Mouse (Mus musculus): Measurements from ENCODE around the gene Gins2. TPM values are rescaled to one million over a fixed set of nuclear protein-coding genes. Genes with fewer than 3 reads are reported as not detected.

Gene Gins2
- polyA plus RNA-seq, 1 experiment from 2014 or later: 81.7 TPM

DNA sequence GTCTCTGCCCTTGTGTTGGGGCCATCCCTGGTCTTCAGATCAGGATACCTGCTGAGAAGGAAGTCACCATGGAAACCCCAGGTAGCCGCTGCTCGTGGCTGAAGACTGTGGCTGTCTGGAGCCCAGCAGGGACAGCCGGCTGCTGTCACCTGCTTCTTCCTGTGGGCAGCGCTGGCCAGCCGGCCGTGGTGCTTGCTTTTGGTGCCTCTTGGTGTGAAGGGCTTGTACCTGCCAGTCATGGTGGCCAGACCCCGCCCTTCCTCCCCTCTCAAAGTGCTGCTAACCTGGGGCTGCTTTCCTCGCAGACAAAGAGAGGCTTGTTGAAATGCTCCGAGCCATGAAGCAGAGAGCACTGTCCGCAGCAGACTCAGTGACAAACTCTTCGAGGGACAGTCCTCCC lies 15.2 kb downstream of the Gins2 start:
- H3K4me1 ChIP-seq: peaks cover 10% of the 10 kb centered on the region
- H3K9me3 ChIP-seq (replicated peaks): no peaks in the 10 kb centered on the region
- no peak overlapping the region for H3K4me2 ChIP-seq (replicated peaks)
- ATAC-seq (ENCODE audit: insufficient number of reproducible peaks, low FRiP score, low TSS enrichment, low read depth): no peak
- H3K9ac ChIP-seq: no peak overlapping the region
- no peak overlapping the region for H3K4me3 ChIP-seq (replicated peaks)
- 65% methylated on average over 11 of the region's 11 CpGs for WGBS
- no peak overlapping the region for H3K27ac ChIP-seq (replicated peaks)
- no peaks in the 10 kb centered on the region for H3K27me3 ChIP-seq
- H3K36me3 ChIP-seq: peaks cover 98% of the 10 kb centered on the region

DNA sequence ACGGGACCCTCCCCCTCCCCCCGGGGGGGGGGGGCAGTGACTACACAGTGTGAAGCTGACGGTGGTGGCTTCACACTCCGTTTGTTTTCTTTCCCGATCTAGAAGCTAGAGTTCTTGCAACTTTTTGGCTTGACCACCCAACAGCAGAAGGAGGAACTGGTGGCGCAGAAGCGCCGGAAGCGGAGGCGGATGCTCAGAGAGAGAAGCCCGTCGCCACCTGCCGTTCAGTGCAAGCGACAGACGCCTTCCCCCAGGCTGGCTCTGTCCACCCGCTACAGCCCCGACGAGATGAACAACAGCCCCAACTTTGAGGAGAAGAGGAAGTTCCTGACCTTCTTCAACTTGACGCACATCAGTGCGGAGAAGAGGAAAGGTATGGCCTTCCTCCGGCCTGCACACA lies 16.6 kb downstream of the Gins2 start:
- Histone ChIP-seq H3K36me3 (peaks cover 98% of the 10 kb centered on the region), H3K4me3 (replicated peaks) (no peak overlapping the region)
- no peak for ATAC-seq (ENCODE audit: insufficient number of reproducible peaks, low FRiP score, low TSS enrichment, low read depth)

DNA sequence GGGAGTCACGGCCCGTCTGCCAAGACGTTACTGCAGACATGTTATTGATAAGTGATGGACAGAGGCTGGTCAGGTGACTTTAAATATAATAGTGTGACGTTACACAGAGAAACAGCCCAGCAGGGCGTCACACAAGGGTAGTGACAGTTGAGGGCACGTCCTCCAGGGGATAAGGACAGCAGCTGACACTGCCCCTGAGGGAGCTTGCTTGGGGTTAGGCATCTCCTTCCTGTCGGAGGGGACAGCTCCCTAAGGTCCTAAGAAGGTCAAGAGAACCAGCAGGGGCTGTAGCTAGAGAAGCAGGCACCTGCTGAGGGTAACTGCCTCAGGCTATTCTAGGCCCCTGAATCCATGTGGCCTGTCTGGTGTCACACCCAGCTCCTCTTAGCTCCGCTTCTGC lies 17.5 kb downstream of the Gins2 start:
- Histone ChIP-seq H3K27ac (replicated peaks) (no peak overlapping the region), H3K4me2 (replicated peaks) (no peak overlapping the region), H3K9ac (no peak overlapping the region), H3K36me3 (peaks cover 98% of the 10 kb centered on the region), H3K4me3 (replicated peaks) (no peak overlapping the region), H3K4me1 (peaks cover 15% of the 10 kb centered on the region), H3K9me3 (replicated peaks) (no peaks in the 10 kb centered on the region), H3K27me3 (no peaks in the 10 kb centered on the region)
- ATAC-seq (ENCODE audit: insufficient number of reproducible peaks, low FRiP score, low TSS enrichment, low read depth): no peak
- WGBS: 80% methylated on average over 8 of the region's 8 CpGs

More for the DNA sequence above, 16.6 kb downstream of the Gins2 start:
- H3K4me1 ChIP-seq: peaks cover 10% of the 10 kb centered on the region
- WGBS: 82% methylated on average over 21 of the region's 21 CpGs
- H3K4me2 ChIP-seq (replicated peaks): no peak overlapping the region
- no peak overlapping the region for H3K9ac ChIP-seq
- no peaks in the 10 kb centered on the region for H3K9me3 ChIP-seq (replicated peaks)
- H3K27ac ChIP-seq (replicated peaks): no peak overlapping the region
- no peaks in the 10 kb centered on the region for H3K27me3 ChIP-seq

DNA sequence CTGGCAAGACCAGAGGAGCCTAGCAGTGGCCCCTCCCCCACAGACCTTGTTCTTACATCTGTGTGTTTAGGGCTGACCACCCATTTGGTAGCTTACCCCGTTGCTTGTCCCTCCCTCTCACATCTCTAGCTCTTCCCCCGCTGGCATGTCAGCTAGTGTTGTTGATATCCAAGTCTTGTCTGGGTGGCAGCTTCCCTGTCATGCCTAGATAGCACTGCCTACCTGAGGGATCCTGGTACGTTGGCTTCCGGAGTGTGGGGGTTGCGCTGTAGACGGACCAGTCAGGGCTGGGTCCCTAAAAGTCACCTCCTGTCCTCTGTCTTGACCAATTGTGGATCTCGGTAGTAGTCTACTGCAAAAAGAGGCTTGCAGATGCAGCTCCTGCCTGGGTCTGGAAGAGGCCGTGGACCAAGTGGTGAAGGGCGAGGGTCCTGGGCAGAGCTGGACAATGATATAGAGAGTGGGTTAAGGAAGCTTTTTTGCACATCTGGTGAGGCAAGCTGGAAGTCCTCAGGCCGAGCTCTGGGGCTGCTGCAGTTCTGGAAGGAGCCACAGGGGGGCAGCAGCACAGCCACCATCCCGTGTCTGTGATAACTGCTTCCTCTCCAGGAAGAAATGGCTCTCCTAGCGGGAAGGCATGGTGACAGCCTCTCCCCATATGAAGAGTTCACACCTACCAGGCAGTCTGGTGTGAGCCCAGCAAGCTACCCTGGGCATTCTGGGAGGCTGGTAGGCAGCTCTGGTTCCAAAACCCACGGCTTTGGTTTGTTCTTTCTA lies 19.0 kb downstream of the Gins2 start:
- Histone ChIP-seq H3K4me1 (peaks cover 27% of the 10 kb centered on the region), H3K4me3 (replicated peaks) (no peak overlapping the region), H3K9ac (no peak overlapping the region), H3K27me3 (no peaks in the 10 kb centered on the region), H3K27ac (replicated peaks) (no peak overlapping the region), H3K9me3 (replicated peaks) (no peaks in the 10 kb centered on the region), H3K36me3 (peaks cover 86% of the 10 kb centered on the region), H3K4me2 (replicated peaks) (no peak overlapping the region)
- no peak for ATAC-seq (ENCODE audit: insufficient number of reproducible peaks, low FRiP score, low TSS enrichment, low read depth)
- 57% methylated on average over 13 of the region's 13 CpGs for WGBS

DNA sequence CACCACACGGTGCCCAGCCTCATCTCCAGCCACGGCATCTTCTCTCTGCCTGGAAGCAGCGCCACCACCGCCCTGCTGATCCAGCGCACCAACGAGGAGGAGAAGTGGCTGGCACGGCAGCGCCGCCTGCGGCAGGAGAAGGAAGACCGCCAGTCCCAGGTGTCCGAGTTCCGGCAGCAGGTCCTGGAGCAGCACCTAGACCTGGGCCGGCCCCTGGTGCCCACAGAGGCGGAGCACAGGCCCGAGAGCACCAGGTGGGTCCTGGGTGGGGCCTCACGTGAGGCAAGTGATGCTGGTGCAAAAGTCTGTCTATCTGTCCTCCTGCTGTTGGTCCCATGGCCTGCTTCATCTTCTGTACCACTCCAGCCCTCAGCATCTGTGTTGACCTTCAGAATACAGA lies 20.0 kb downstream of the Gins2 start:
- no peak for ATAC-seq (ENCODE audit: insufficient number of reproducible peaks, low FRiP score, low TSS enrichment, low read depth)
- no peak overlapping the region for H3K4me3 ChIP-seq (replicated peaks)
- no peaks in the 10 kb centered on the region for H3K9me3 ChIP-seq (replicated peaks)
- no peak overlapping the region for H3K9ac ChIP-seq
- 94% methylated on average over 17 of the region's 17 CpGs for WGBS
- H3K27ac ChIP-seq (replicated peaks): no peak overlapping the region
- H3K36me3 ChIP-seq: peaks cover 76% of the 10 kb centered on the region
- H3K4me2 ChIP-seq (replicated peaks): no peak overlapping the region
- no peaks in the 10 kb centered on the region for H3K27me3 ChIP-seq
- H3K4me1 ChIP-seq: peaks cover 33% of the 10 kb centered on the region

DNA sequence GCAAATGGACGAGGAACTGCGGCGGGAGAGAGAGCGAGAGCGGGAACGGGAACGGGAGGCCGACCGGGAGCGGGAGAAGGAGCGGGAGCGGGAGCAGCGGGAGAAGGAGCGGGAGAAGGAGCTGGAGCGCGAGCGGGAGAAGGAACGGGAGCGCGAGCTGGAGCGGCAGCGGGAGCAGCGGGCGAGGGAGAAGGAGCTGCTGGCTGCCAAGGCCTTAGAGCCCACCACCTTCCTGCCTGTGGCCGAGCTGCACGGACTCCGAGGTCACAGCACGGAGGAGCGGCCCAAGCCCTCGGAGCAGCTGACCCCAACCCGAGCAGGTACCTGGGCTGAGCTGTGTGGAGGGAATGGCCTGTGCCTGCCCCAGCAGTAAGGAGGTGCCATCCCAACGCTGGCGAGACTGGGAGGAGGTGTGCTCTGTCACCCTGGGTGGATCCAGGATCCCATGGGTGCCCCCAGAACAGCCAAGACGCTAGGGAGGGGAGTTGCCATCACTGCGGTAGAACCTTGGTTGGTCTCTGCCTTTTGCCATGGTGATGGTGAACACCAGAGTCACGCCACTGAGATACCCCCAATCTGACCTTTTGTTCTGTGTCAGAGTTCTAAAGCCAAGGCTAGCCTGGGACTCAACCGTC lies 20.8 kb downstream of the Gins2 start:
- H3K4me3 ChIP-seq (replicated peaks): no peak overlapping the region
- H3K27me3 ChIP-seq: no peaks in the 10 kb centered on the region
- peaks cover 41% of the 10 kb centered on the region for H3K4me1 ChIP-seq
- WGBS: 96% methylated on average over 37 of the region's 37 CpGs
- no peak overlapping the region for H3K4me2 ChIP-seq (replicated peaks)
- H3K27ac ChIP-seq (replicated peaks): no peak overlapping the region
- no peak overlapping the region for H3K9ac ChIP-seq
- ATAC-seq (ENCODE audit: insufficient number of reproducible peaks, low FRiP score, low TSS enrichment, low read depth): no peak
- H3K36me3 ChIP-seq: peaks cover 67% of the 10 kb centered on the region
- no peaks in the 10 kb centered on the region for H3K9me3 ChIP-seq (replicated peaks)

DNA sequence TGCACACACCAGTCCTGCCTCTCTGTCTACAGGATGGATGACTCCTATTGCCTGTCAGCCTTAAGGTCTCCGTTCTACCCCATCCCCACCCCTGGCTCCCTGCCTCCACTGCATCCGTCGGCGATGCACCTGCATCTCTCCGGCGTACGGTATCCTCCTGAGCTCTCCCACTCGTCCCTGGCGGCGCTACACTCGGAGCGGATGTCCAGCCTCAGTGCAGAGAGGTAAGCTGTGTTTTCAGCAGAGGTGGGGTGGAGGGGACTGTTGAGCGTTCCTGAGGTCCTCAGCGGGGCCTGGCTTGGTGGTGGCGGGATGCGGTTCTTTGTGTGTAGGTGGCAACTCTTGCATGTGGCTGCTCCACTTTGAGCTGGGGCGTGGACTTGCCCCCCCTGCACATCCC lies 21.4 kb downstream of the Gins2 start:
- ATAC-seq (ENCODE audit: insufficient number of reproducible peaks, low FRiP score, low TSS enrichment, low read depth): no peak
- H3K9me3 ChIP-seq (replicated peaks): no peaks in the 10 kb centered on the region
- H3K27me3 ChIP-seq: no peaks in the 10 kb centered on the region
- no peak overlapping the region for H3K9ac ChIP-seq
- H3K27ac ChIP-seq (replicated peaks): no peak overlapping the region
- no peak overlapping the region for H3K4me2 ChIP-seq (replicated peaks)
- H3K4me3 ChIP-seq (replicated peaks): no peak overlapping the region
- H3K36me3 ChIP-seq: peaks cover 62% of the 10 kb centered on the region
- H3K4me1 ChIP-seq: peaks cover 47% of the 10 kb centered on the region
- WGBS: 94% methylated on average over 17 of the region's 17 CpGs

DNA sequence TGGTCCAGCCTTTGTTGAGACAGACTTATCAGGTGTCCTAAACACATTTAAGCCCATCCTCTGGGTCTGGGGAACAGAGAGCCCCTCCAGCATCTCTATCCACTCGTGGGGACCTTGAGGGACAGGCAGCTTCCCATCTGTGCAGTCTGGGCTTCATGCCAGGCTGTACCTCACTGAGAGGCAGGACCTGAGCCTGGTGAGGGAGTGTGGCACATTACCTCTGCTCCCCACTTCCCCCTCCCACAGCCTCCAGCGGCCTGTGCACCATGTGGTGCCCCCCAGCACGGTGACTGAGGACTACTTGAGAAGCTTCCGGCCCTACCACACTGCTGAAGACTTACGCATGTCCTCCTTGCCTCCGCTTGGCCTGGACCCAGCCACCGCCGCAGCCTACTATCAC lies 22.4 kb downstream of the Gins2 start:
- Histone ChIP-seq H3K36me3 (peaks cover 51% of the 10 kb centered on the region), H3K9me3 (replicated peaks) (no peaks in the 10 kb centered on the region), H3K4me2 (replicated peaks) (no peak overlapping the region), H3K9ac (no peak overlapping the region), H3K27ac (replicated peaks) (no peak overlapping the region), H3K27me3 (no peaks in the 10 kb centered on the region), H3K4me3 (replicated peaks) (no peak overlapping the region), H3K4me1 (peaks cover 57% of the 10 kb centered on the region)
- 66% methylated on average over 8 of the region's 8 CpGs for WGBS
- no peak for ATAC-seq (ENCODE audit: insufficient number of reproducible peaks, low FRiP score, low TSS enrichment, low read depth)

DNA sequence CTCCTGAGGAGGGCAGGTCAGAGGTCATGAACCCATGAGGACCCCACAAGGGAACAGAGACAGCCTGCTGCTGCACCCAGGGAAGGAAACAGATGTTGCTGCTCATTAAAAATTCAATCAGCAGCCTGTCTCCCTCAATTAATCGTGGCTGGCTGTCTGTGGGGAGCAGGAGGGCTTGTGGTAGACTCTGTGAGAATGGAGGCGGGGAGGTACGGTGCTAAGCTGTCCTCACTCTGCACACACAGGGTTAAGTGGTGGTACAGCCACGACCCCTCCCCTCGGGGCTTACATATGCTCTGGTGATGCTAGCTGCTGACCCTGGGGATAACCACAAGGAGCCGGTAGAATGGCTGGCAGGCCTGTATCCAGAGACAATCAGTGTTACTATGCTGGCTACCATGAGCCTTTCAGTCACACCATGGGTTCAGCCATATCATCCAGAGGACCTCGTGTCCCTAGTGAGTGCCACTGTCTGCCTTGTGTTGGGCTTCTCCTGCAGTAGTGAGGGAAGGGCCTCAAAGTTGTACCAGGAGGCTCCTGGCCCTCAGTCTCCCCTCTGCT lies 23.9 kb downstream of the Gins2 start:
- 30% methylated on average over 7 of the region's 7 CpGs for WGBS
- H3K9me3 ChIP-seq (replicated peaks): no peaks in the 10 kb centered on the region
- peaks cover 38% of the 10 kb centered on the region for H3K36me3 ChIP-seq
- no peak overlapping the region for H3K4me3 ChIP-seq (replicated peaks)
- ATAC-seq (ENCODE audit: insufficient number of reproducible peaks, low FRiP score, low TSS enrichment, low read depth): no peak
- no peak overlapping the region for H3K9ac ChIP-seq
- no peaks in the 10 kb centered on the region for H3K27me3 ChIP-seq
- peaks cover 66% of the 10 kb centered on the region for H3K4me1 ChIP-seq
- H3K4me2 ChIP-seq (replicated peaks): no peak overlapping the region
- 0 out of 2 replicates have a peak overlapping the region, but pooled peaks have one; percentile 86 for H3K27ac ChIP-seq (replicated peaks)

DNA sequence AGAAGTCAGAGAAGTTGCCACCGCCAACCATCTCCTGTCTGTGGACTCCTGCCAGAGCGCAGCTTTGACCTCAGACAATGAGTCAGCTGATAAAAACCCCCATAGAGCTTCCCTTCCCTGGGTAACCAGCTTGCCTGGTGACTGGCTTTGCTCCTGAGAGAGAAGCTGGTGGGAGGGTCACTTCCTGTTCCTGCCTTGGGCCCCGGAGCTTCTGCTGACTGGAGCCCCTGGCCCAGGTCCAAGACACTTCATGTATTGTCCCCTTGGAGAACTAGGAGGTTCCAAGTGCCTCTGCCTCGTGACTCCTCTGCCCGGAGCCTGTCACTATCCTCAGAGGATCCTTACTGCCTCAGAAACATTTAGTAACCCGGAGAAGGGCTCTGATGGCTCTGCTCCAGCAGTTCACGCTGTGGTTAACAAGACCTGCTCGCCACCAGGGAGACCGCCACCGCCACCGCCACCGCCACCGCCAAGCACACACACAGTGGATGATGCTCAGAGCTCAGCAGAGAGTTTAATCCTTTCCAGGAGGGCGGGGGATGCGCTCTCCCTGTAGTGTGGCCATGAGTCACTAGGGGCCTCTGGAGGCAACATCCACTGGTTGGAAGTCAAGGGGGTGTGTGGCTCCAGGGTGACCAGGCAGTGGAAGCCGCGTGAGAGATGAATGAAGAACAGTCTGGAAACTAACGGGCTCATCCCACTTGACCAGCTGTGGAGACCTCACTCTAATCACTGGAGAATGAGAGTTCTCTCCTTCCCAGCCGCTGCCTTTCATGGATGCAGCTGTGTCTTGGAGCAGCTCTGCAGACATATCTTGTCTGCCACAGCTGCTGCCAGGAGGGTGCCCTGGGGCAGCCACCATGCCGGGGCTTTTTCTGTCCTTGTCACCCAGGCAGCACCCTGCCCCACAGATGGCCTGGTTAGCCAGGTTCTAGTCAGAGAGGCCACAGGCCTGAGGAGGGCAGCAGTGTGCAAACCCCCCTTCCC lies 25.0 kb downstream of the Gins2 start:
- Histone ChIP-seq H3K4me2 (replicated peaks) (peak overlapping the region; percentile 24), H3K27ac (replicated peaks) (peak overlapping the region; percentile 86), H3K4me1 (peaks cover 77% of the 10 kb centered on the region), H3K9ac (no peak overlapping the region), H3K27me3 (no peaks in the 10 kb centered on the region), H3K4me3 (replicated peaks) (no peak overlapping the region; the same call in 1 of the 2 replicates), H3K36me3 (peaks cover 27% of the 10 kb centered on the region), H3K9me3 (replicated peaks) (no peaks in the 10 kb centered on the region)
- 15% methylated on average over 20 of the region's 20 CpGs for WGBS
- peak; percentile 21; the same call in 1 of the 2 replicates for ATAC-seq (ENCODE audit: insufficient number of reproducible peaks, low FRiP score, low TSS enrichment, low read depth)

DNA sequence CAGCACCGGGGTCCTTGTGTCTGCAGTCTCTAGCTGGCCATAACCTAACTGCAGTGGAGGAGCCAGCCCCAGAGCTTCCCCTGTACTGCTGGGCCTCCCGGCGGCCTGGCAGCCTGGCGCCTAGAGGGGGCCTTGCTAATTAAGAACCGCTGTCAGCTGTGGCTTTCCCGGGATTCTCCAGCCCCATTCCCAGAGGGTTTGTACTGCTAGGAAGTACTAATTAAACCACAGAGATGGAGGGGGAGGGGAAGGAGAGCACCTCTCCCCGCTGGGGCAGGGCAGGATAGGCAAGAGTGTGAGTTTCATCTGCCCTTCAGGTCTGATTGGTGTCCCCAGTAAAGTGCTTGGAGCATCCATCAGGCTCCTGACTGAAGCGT lies 25.8 kb downstream of the Gins2 start:
- Histone ChIP-seq H3K4me2 (replicated peaks) (peak overlapping the region; percentile 24), H3K9ac (no peak overlapping the region), H3K27ac (replicated peaks) (peak overlapping the region; percentile 86), H3K27me3 (no peaks in the 10 kb centered on the region), H3K36me3 (peaks cover 19% of the 10 kb centered on the region), H3K9me3 (replicated peaks) (no peaks in the 10 kb centered on the region), H3K4me1 (peaks cover 85% of the 10 kb centered on the region), H3K4me3 (replicated peaks) (no peak overlapping the region)
- WGBS: 11% methylated on average over 8 of the region's 8 CpGs
- peak; percentile 22 for ATAC-seq (ENCODE audit: insufficient number of reproducible peaks, low FRiP score, low TSS enrichment, low read depth)

Data from embryonic facial prominence, embryonic 15.5 days (tissue).